Mouse (Mus musculus): ENCODE results near the gene Ildr1. TPM values are rescaled to one million over a fixed set of nuclear protein-coding genes. Genes with fewer than 3 reads are reported as not detected.
A peak's percentile ranks its signal among the peaks of the same experiment; 100 is the strongest.

Gene Ildr1
- total RNA-seq, 2 experiments from 2014 or later: 0.18 to 0.25 TPM

GRCm38 (mm10) chr16:36747767-36748166 lies 54.0 kb downstream of the Ildr1 start:
- no peak overlapping the region for H3K27ac ChIP-seq
- TF ChIP-seq CTCF (conservative IDR thresholded peaks at IDR 0.05): no peak
- no peak for DNase-seq (ENCODE audit: low spot score in 2 of 2)

DNA sequence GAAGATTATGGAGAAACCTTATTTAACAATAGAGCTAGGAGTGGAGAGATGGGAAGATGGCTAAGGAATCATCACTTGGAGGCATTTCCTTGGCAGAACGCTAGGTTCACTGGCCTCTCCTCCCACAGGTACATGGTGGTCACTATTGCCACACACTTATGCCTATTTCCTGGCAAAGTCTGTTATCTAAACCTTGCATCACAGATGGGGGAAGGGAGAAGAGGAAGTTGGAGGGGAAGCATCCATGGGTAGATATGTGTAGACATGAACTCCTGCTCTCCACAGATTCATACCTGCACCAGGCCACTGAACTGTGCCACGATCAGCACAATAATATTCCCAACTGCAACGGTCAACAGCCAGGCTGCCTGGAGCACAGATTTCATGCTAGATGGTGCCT lies 58.2 kb downstream of the Ildr1 start:
- TF ChIP-seq CTCF (conservative IDR thresholded peaks at IDR 0.05): no peak
- no peak overlapping the region for H3K4me3 ChIP-seq
- no peak overlapping the region for H3K27ac ChIP-seq
- DNase-seq (ENCODE audit: low spot score in 2 of 2): no peak

More at GRCm38 (mm10) chr16:36747767-36748166, 54.0 kb downstream of the Ildr1 start:
- H3K4me3 ChIP-seq: no peak overlapping the region

GRCm38 (mm10) chr16:36770191-36770771 lies 76.5 kb downstream of the Ildr1 start:
- DNase-seq (ENCODE audit: low spot score in 2 of 2): no peak
- Histone ChIP-seq H3K27ac (peak overlapping the region; percentile 83), H3K4me3 (no peak overlapping the region)
- TF ChIP-seq CTCF (conservative IDR thresholded peaks at IDR 0.05): no peak

DNA sequence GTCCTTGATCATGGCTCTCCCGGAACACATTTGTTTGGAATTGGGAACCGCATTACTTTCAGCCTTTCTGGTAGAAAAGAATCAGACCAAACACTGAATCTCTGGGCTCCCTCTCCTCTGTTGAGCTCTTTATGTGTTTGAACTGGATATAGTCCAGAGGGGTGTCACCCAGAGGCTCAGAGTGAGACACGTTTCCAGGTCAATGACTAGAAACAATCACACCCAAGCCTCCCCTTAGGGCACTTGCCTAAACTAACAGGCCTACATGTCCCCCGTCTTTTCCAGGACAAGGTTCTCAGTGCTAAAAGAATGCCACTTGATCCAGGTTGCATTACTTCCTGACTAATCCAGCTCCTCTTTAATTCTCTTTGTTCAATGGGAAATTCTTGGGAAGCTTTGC lies 77.1 kb downstream of the Ildr1 start:
- DNase-seq (ENCODE audit: low spot score in 2 of 2): peak in 1 of 2 experiments; percentile 45
- no peak overlapping the region for H3K4me3 ChIP-seq
- peak overlapping the region; percentile 83 for H3K27ac ChIP-seq
- TF ChIP-seq CTCF (conservative IDR thresholded peaks at IDR 0.05): no peak

DNA sequence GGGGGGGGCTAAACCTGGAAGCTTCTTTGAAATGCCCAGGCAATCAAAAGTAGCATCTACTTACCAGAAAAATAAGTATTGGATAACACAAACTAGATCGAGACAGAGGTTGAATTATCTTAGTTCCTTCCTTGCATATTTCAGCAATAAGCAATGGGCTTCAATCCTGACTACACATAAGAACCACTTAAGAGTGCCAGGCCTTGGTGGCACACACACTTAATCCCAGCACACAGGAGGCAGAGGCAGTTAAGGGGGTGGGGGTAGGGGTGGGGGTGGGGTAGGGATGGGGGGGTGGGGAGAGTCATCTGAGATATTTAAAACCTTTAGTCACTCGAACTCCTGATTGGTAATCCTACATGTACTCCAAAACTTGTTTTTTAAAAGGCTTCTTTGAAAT lies 77.5 kb downstream of the Ildr1 start:
- DNase-seq (ENCODE audit: low spot score in 2 of 2): no peak
- Histone ChIP-seq H3K4me3 (no peak overlapping the region), H3K27ac (peak overlapping the region; percentile 83)
- no peak for TF ChIP-seq CTCF (conservative IDR thresholded peaks at IDR 0.05)

GRCm38 (mm10) chr16:36771703-36772102 lies 77.9 kb downstream of the Ildr1 start:
- no peak for TF ChIP-seq CTCF (conservative IDR thresholded peaks at IDR 0.05)
- peak overlapping the region; percentile 83 for H3K27ac ChIP-seq
- DNase-seq (ENCODE audit: low spot score in 2 of 2): no peak
- no peak overlapping the region for H3K4me3 ChIP-seq

DNA sequence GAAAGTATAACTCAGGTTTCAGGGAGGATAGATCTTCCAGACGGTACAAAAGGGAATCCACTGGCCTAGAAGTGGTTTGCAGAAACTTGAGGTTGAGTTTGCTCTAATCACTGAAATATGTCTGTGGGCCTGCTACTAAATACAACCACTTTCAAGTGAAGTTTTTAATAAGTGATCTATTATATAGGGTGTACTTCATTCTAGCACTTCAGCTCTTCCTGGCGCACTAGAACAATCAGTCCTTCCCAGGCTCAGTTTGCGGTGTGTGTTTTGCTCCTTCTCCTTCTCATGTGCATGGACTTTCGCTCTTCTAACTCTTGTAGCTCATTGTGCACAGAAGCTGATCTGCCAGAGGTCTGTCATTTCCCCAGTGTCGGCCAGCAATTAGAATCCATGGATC lies 79.2 kb downstream of the Ildr1 start:
- DNase-seq (ENCODE audit: low spot score in 2 of 2): no peak
- Histone ChIP-seq H3K4me3 (no peak overlapping the region), H3K27ac (no peak overlapping the region)
- TF ChIP-seq CTCF (conservative IDR thresholded peaks at IDR 0.05): no peak

DNA sequence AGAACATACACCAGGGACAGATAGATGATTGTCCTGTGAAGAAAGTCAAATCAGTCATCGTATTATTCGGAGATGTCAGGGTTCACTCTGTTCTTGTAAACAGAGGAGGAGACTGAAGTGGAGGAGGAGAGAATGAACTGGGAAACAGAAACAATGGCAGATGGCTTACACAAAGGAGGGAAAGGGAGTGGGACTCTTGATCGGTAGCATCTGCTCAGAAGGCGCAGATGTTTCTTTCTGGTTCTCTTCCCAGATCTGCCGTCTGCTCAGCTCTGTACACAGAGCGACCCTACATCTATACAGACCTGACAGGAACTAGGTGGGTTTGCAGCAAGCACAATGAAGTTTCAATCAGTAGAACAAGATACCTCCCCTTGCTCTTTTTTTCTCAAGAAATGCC lies 81.9 kb downstream of the Ildr1 start:
- DNase-seq (ENCODE audit: low spot score in 2 of 2): peak; percentile 57 to 63
- no peak for TF ChIP-seq CTCF (conservative IDR thresholded peaks at IDR 0.05)
- Histone ChIP-seq H3K4me3 (no peak overlapping the region), H3K27ac (peak overlapping the region; percentile 58; the same call in 1 of the 2 replicates)

Other genes starting within 250 kb of the Ildr1 start
- gene Stfa3, start 238.6 kb upstream of the Ildr1 start, total RNA-seq (2021): not detected
- 1 to 10 TPM in 1 of 2 experiments, under 1 TPM in 1; 0.49 to 1.1 TPM for gene Casr, start 131.8 kb upstream of the Ildr1 start, total RNA-seq (2021)
- gene Cd86, start 27.9 kb upstream of the Ildr1 start, total RNA-seq (2021): 1 to 10 TPM; 1.0 to 2.1 TPM
- 10 to 100 TPM; 40.0 to 46.5 TPM for gene Slc15a2, start 91.0 kb downstream of the Ildr1 start, total RNA-seq (2021)
- gene Iqcb1, start 134.4 kb downstream of the Ildr1 start, total RNA-seq (2021): 10 to 100 TPM; 41.1 to 46.2 TPM
- 1 to 10 TPM; 1.7 to 3.4 TPM for gene Eaf2, start 181.0 kb downstream of the Ildr1 start, total RNA-seq (2021)
- gene Golgb1, start 181.2 kb downstream of the Ildr1 start, total RNA-seq (2021): 10 to 100 TPM; 67.6 to 75.6 TPM
- gene Hcls1, start 241.0 kb downstream of the Ildr1 start, total RNA-seq (2021): 1 to 10 TPM; 3.6 to 4.4 TPM

Measured in layer of hippocampus, adult 2 months (tissue).